Mouse (Mus musculus): ENCODE measurements around the gene Stk33. TPM values are rescaled to one million over a fixed set of nuclear protein-coding genes. Genes with fewer than 3 reads are reported as not detected.

Gene Stk33
- polyA plus RNA-seq, 1 experiment from 2014 or later = 9.4 TPM

GRCm38 (mm10) chr7:109455748-109456147, 16.9 kb upstream of the Stk33 start:
- H3K4me3 ChIP-seq (ENCODE audit: low read depth, low read length) = no peak overlapping the region
- 67% methylated on average over 2 of the region's 2 CpGs for WGBS
- no peaks in the 10 kb centered on the region for H3K27me3 ChIP-seq (ENCODE audit: control insufficient read depth, insufficient read depth, low read length)
- no peaks in the 10 kb centered on the region for H3K4me1 ChIP-seq (replicated peaks; ENCODE audit: control insufficient read depth, insufficient read depth, low read length)
- H3K9me3 ChIP-seq (ENCODE audit: control insufficient read depth, low read length) = no peaks in the 10 kb centered on the region
- no peak overlapping the region for H3K9ac ChIP-seq (ENCODE audit: low read length)
- DNase-seq (ENCODE audit: low spot score) (no peak), ATAC-seq (replicated peaks; ENCODE audit: low FRiP score) (no peak)
- no peak overlapping the region for H3K27ac ChIP-seq (ENCODE audit: low read depth, low read length)
- H3K36me3 ChIP-seq (ENCODE audit: control insufficient read depth, insufficient read depth, low read length) = no peaks in the 10 kb centered on the region
- no peak overlapping the region for H3K4me2 ChIP-seq (ENCODE audit: low read depth, low read length, severe bottlenecking)

GRCm38 (mm10) chr7:109454856-109455255, 16.0 kb upstream of the Stk33 start:
- no peak overlapping the region for H3K4me3 ChIP-seq (ENCODE audit: low read depth, low read length)
- WGBS = 93% methylated on average over 9 of the region's 9 CpGs
- ATAC-seq (replicated peaks; ENCODE audit: low FRiP score) = no peak

GRCm38 (mm10) chr7:109448060-109448459, 9.2 kb upstream of the Stk33 start:
- Histone ChIP-seq H3K4me3 (ENCODE audit: low read depth, low read length) (no peak overlapping the region), H3K27me3 (ENCODE audit: control insufficient read depth, insufficient read depth, low read length) (no peaks in the 10 kb centered on the region; the same call in 1 of the 2 replicates), H3K9me3 (ENCODE audit: control insufficient read depth, low read length) (no peaks in the 10 kb centered on the region), H3K27ac (ENCODE audit: low read depth, low read length) (no peak overlapping the region), H3K36me3 (ENCODE audit: control insufficient read depth, insufficient read depth, low read length) (no peaks in the 10 kb centered on the region), H3K4me2 (ENCODE audit: low read depth, low read length, severe bottlenecking) (no peak overlapping the region), H3K4me1 (replicated peaks; ENCODE audit: control insufficient read depth, insufficient read depth, low read length) (no peaks in the 10 kb centered on the region), H3K9ac (ENCODE audit: low read length) (no peak overlapping the region)
- DNase-seq (ENCODE audit: low spot score) (no peak), ATAC-seq (replicated peaks; ENCODE audit: low FRiP score) (no peak)
- WGBS = 59% methylated on average over 2 of the region's 2 CpGs

More at GRCm38 (mm10) chr7:109454856-109455255, 16.0 kb upstream of the Stk33 start:
- no peak overlapping the region for H3K27ac ChIP-seq (ENCODE audit: low read depth, low read length)
- DNase-seq (ENCODE audit: low spot score) = no peak
- H3K27me3 ChIP-seq (ENCODE audit: control insufficient read depth, insufficient read depth, low read length) = no peaks in the 10 kb centered on the region
- no peaks in the 10 kb centered on the region for H3K4me1 ChIP-seq (replicated peaks; ENCODE audit: control insufficient read depth, insufficient read depth, low read length)
- H3K4me2 ChIP-seq (ENCODE audit: low read depth, low read length, severe bottlenecking) = no peak overlapping the region
- H3K36me3 ChIP-seq (ENCODE audit: control insufficient read depth, insufficient read depth, low read length) = no peaks in the 10 kb centered on the region
- no peaks in the 10 kb centered on the region for H3K9me3 ChIP-seq (ENCODE audit: control insufficient read depth, low read length)
- H3K9ac ChIP-seq (ENCODE audit: low read length) = no peak overlapping the region

GRCm38 (mm10) chr7:109445012-109445411, 6.1 kb upstream of the Stk33 start:
- 0 out of 2 replicates have a peak, but pooled peaks have one; percentile 42 for ATAC-seq (replicated peaks; ENCODE audit: low FRiP score)
- Histone ChIP-seq H3K27me3 (ENCODE audit: control insufficient read depth, insufficient read depth, low read length) (peaks cover under 1% of the 10 kb centered on the region; the same call in 1 of the 2 replicates), H3K4me2 (ENCODE audit: low read depth, low read length, severe bottlenecking) (no peak overlapping the region), H3K9me3 (ENCODE audit: control insufficient read depth, low read length) (no peaks in the 10 kb centered on the region), H3K36me3 (ENCODE audit: control insufficient read depth, insufficient read depth, low read length) (no peaks in the 10 kb centered on the region), H3K9ac (ENCODE audit: low read length) (no peak overlapping the region), H3K27ac (ENCODE audit: low read depth, low read length) (no peak overlapping the region), H3K4me3 (ENCODE audit: low read depth, low read length) (no peak overlapping the region), H3K4me1 (replicated peaks; ENCODE audit: control insufficient read depth, insufficient read depth, low read length) (no peaks in the 10 kb centered on the region)
- DNase-seq (ENCODE audit: low spot score) = peak; percentile 69
- WGBS = 10% methylated on average over 6 of the region's 6 CpGs

DNA sequence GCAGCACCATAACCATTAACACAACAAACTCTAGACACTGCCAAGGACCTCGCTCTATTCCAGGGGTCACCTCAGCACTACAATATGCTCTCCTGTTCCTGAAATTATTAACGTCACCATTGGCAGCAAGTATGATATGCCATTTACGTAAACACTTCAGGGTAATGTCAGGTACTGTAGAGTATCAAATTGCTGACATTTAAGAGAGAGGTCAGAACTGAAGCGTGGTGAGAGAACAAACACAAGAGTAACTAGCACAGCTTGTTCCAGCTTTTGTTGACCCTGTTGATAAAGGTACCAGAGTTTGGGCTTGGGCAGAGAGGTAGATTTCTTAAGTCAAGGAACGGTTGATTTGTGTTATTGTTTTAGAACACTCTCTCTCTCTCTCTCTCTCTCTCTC, 3.9 kb upstream of the Stk33 start:
- H3K4me1 ChIP-seq (replicated peaks; ENCODE audit: control insufficient read depth, insufficient read depth, low read length) = no peaks in the 10 kb centered on the region

GRCm38 (mm10) chr7:109440697-109441269, 1.9 kb upstream of the Stk33 start:
- Histone ChIP-seq H3K36me3 (ENCODE audit: control insufficient read depth, insufficient read depth, low read length) (no peaks in the 10 kb centered on the region), H3K4me3 (ENCODE audit: low read depth, low read length) (no peak overlapping the region), H3K9me3 (ENCODE audit: control insufficient read depth, low read length) (no peaks in the 10 kb centered on the region), H3K9ac (ENCODE audit: low read length) (no peak overlapping the region), H3K4me1 (replicated peaks; ENCODE audit: control insufficient read depth, insufficient read depth, low read length) (no peaks in the 10 kb centered on the region), H3K4me2 (ENCODE audit: low read depth, low read length, severe bottlenecking) (no peak overlapping the region), H3K27ac (ENCODE audit: low read depth, low read length) (no peak overlapping the region), H3K27me3 (ENCODE audit: control insufficient read depth, insufficient read depth, low read length) (peaks cover 7% of the 10 kb centered on the region; the same call in 1 of the 2 replicates)
- WGBS = 88% methylated on average over 9 of the region's 9 CpGs
- ATAC-seq (replicated peaks; ENCODE audit: low FRiP score) (no peak), DNase-seq (ENCODE audit: low spot score) (no peak)

More for the DNA sequence above, 3.9 kb upstream of the Stk33 start:
- Histone ChIP-seq H3K27me3 (ENCODE audit: control insufficient read depth, insufficient read depth, low read length) (peaks cover 5% of the 10 kb centered on the region; the same call in 1 of the 2 replicates), H3K9me3 (ENCODE audit: control insufficient read depth, low read length) (no peaks in the 10 kb centered on the region), H3K36me3 (ENCODE audit: control insufficient read depth, insufficient read depth, low read length) (no peaks in the 10 kb centered on the region), H3K27ac (ENCODE audit: low read depth, low read length) (no peak overlapping the region), H3K4me2 (ENCODE audit: low read depth, low read length, severe bottlenecking) (no peak overlapping the region), H3K4me3 (ENCODE audit: low read depth, low read length) (no peak overlapping the region), H3K9ac (ENCODE audit: low read length) (no peak overlapping the region)
- no peak for DNase-seq (ENCODE audit: low spot score)
- WGBS = 83% methylated on average over 5 of the region's 5 CpGs
- ATAC-seq (replicated peaks; ENCODE audit: low FRiP score) = no peak

GRCm38 (mm10) chr7:109424422-109425159, 14.3 kb downstream of the Stk33 start:
- H3K9ac ChIP-seq (ENCODE audit: low read length) = no peak overlapping the region
- H3K36me3 ChIP-seq (ENCODE audit: control insufficient read depth, insufficient read depth, low read length) = no peaks in the 10 kb centered on the region
- no peaks in the 10 kb centered on the region for H3K4me1 ChIP-seq (replicated peaks; ENCODE audit: control insufficient read depth, insufficient read depth, low read length)
- DNase-seq (ENCODE audit: low spot score) (no peak), ATAC-seq (replicated peaks; ENCODE audit: low FRiP score) (no peak)
- no peaks in the 10 kb centered on the region; the same call in 1 of the 2 replicates for H3K9me3 ChIP-seq (ENCODE audit: control insufficient read depth, low read length)
- no peaks in the 10 kb centered on the region for H3K27me3 ChIP-seq (ENCODE audit: control insufficient read depth, insufficient read depth, low read length)
- no peak overlapping the region for H3K4me3 ChIP-seq (ENCODE audit: low read depth, low read length)
- H3K27ac ChIP-seq (ENCODE audit: low read depth, low read length) = no peak overlapping the region
- no peak overlapping the region for H3K4me2 ChIP-seq (ENCODE audit: low read depth, low read length, severe bottlenecking)
- 67% methylated on average over 3 of the region's 3 CpGs for WGBS

GRCm38 (mm10) chr7:109422803-109423202, 16.1 kb downstream of the Stk33 start:
- Histone ChIP-seq H3K27ac (ENCODE audit: low read depth, low read length) (no peak overlapping the region), H3K4me3 (ENCODE audit: low read depth, low read length) (no peak overlapping the region), H3K9ac (ENCODE audit: low read length) (no peak overlapping the region), H3K27me3 (ENCODE audit: control insufficient read depth, insufficient read depth, low read length) (no peaks in the 10 kb centered on the region), H3K4me1 (replicated peaks; ENCODE audit: control insufficient read depth, insufficient read depth, low read length) (no peaks in the 10 kb centered on the region), H3K4me2 (ENCODE audit: low read depth, low read length, severe bottlenecking) (no peak overlapping the region), H3K9me3 (ENCODE audit: control insufficient read depth, low read length) (no peaks in the 10 kb centered on the region; the same call in 1 of the 2 replicates), H3K36me3 (ENCODE audit: control insufficient read depth, insufficient read depth, low read length) (no peaks in the 10 kb centered on the region)
- ATAC-seq (replicated peaks; ENCODE audit: low FRiP score) = no peak
- DNase-seq (ENCODE audit: low spot score) = no peak
- 76% methylated on average over 8 of the region's 8 CpGs for WGBS

Measured in forebrain, embryonic 11.5 days (tissue).